Mouse (Mus musculus): ENCODE results near the gene Dhrs13.
A peak's percentile ranks its signal among the peaks of the same experiment; 100 is the strongest.
"Not testable (repeated sequence)": the region's sequence is repeated elsewhere in the genome, so short reads cannot be mapped to it uniquely, and the experiment has no call there.

The Dhrs13 gene

DNA sequence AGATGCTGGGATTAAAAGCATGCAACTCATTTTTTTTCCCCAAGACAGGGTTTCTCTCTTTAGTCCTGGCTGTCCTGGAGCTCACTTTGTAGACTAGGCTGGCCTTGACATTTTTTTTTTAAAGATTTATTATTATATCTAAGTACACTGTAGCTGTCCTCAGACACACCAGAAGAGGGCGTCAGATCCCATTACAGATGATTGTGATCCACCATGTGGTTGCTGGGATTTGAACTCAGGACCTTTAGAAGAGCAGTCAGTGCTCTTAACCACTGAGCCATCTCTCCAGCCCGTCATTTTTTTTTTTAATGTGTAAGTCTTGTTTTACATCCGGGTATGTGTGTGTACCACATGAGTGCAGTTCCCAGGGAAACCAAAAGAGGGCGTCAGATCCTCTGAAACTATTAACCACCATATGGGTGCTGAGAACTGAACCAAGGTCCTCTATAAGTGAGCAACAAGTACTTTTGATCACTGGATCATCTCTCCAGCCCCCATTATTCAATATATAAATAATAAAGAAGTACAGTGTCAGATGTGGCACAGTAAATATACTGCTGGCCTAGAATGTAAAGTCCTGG lies 10.3 kb downstream of the Dhrs13 start:
- not testable (repeated sequence) for DNase-seq (ENCODE audit: low spot score)

GRCm38 (mm10) chr11:78044758-78045251 lies 12.7 kb downstream of the Dhrs13 start:
- DNase-seq (ENCODE audit: low spot score), result peak; percentile 89

GRCm38 (mm10) chr11:78048637-78049036 lies 16.6 kb downstream of the Dhrs13 start:
- DNase-seq (ENCODE audit: low spot score), result not testable (repeated sequence)

DNA sequence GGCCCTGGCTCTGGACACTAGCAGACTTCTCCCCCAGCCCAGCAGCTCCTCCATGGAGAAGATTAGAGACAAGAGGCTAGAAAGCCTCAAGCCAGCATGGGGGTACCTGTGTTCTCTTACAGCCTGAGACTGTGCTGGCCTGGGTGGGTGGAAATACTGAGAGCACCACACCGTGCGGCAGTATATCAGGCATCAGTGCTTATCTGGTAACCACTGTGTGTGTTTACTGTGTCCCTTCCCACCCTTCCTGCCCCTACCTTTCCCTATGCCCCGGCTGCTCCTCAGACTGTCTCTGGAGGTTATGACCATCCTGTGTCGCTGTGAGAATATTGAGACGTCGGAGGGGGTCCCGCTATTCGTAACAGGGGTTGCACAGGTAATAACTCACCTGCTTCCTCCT lies 21.0 kb downstream of the Dhrs13 start:
- no peak for DNase-seq (ENCODE audit: low spot score)

DNA sequence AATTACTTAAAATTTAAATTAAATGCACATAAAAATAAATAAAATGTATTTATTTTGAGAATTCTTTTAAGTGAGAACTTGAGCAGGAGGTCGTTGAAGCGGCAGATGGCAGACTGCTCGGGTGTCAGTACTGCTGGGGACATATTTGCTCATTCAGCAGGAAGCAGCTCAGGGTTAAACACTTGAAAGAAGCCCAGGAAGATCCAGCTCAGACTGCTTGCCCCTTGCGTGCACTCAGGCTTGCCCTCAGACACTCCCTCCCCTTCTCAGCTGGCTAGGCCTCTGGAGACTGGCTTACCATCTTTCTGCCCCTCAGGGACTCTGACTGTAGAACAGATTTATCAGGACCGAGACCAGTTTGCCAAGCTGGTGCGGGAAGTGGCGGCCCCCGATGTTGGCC lies 24.9 kb downstream of the Dhrs13 start:
- DNase-seq (ENCODE audit: low spot score), result no peak

- DNase-seq (ENCODE audit: low spot score), result peak; percentile 97
These were observed 28.0 kb downstream of the Dhrs13 start for GRCm38 (mm10) chr11:78059833-78060757.

DNA sequence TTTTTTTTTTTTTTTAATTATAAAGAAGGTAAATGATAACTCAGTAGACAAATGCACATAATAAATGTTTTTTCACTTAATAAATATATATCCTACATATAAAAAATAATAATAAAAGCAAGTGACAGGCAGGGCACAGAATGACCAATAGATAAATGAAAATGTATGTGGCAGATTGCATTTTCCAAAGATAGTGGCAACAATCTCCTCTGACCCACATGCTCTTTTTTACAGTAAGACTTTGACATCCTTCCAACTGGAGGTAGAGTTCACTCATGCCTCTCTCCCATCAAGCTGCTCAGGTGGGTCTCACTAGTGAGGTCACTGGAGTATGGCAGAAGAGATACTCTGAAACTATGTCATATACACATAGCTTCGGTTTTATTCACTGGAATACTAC lies 30.5 kb downstream of the Dhrs13 start:
- DNase-seq (ENCODE audit: low spot score), result no peak

- no peak for DNase-seq (ENCODE audit: low spot score)
These were observed 33.8 kb downstream of the Dhrs13 start for GRCm38 (mm10) chr11:78065906-78066305.

- no peak for DNase-seq (ENCODE audit: low spot score)
These were observed 34.6 kb downstream of the Dhrs13 start for GRCm38 (mm10) chr11:78066641-78067040.

DNA sequence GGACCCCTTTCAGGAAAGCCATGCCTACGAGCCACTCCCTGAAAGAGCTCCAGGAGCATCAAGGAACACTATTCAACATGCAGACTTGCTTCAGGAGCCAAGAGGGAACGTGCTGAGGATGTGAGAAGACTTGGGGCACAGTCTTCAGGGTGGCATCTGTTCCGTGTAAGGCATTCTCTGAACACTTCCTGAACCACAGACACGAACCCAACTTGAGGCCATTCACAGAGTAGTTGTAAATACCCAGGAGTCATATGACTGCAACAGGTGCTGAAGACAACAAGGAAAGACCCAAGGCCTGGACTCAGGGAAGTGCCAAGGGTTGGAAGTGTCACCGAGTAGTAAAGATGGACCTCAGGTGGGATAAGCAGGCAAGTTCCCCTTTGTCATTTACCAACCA lies 35.5 kb downstream of the Dhrs13 start:
- no peak for DNase-seq (ENCODE audit: low spot score)

DNA sequence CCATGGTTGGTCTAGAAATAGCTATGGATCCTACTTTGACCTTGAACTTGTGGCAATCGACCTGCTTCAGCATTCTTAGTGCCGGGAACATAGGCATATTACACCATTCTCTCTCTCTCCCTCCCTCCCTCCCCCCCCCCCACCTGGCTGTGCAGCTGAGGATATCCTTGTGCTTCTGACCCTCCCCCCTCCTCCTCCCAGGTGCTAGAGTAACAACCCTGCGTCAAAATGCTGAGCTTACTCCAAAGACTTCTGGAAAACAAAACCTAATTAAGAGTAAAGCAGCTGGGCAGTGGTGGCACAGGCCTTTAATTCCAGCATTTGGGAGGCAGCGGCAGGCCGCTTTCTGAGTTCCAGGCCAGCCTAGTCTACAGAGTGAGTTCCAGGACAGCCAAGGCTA lies 37.0 kb downstream of the Dhrs13 start:
- DNase-seq (ENCODE audit: low spot score), result no peak

- DNase-seq (ENCODE audit: low spot score), result no peak
These were observed 37.6 kb downstream of the Dhrs13 start for GRCm38 (mm10) chr11:78069646-78070045.

- DNase-seq (ENCODE audit: low spot score), result no peak
These were observed 39.9 kb downstream of the Dhrs13 start for GRCm38 (mm10) chr11:78071938-78072337.

DNA sequence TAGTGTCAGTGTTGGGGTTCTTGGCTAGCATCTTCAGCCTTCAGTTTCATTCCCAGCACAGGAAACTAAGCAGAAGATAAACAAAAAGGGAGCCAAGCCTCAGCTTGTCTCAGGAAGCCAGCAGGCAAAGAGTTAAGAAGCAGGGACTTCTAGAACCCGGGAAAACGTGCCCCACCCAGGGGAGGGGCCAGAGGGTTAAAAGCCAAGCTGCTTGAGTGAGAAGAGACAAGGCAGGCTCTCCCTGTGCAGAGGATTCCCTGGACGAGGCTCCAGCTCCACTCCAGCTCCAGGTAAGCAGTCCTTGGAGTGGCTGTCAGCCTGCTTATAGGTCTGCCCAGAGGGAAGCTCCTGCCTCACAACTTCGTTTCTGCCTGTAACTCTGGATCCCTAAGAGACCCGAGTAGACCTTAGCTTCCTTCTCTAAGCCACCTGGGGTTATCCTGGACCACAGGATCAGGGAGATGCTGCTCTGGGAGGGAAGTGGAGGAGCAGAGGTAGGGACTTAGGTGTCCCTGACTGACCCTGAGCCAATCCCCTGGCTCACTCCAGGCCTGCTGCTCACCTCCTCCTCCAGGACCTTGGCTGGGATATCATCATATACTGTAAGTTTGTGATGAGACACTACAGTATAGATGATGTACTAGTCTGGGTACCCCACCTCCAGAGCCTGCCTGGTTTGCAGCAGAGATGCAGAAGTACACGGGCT lies 40.5 kb downstream of the Dhrs13 start:
- DNase-seq (ENCODE audit: low spot score), result no peak

- no peak for DNase-seq (ENCODE audit: low spot score)
These were observed 41.6 kb downstream of the Dhrs13 start for GRCm38 (mm10) chr11:78073577-78074276.

- DNase-seq (ENCODE audit: low spot score), result no peak
These were observed 42.2 kb downstream of the Dhrs13 start for GRCm38 (mm10) chr11:78074277-78074652.

DNA sequence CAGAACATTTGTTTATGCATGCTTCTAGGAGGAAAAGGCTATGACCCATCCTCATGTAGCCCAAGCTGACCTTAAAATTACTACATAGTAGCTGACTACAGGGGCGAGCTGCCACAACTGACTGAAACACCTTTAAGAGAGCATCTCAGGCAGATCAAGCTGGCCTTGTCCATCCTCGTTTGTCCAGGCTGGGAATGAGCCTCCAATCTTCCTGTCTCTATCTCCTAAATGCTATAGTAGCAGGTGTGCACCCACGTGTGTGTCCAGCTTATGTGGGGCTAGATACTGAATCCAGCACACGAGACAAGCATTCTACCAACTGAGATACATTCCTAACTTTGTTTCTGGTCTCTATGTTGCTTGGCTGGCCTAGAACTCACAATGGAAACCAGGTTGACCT lies 42.6 kb downstream of the Dhrs13 start:
- no peak for DNase-seq (ENCODE audit: low spot score)

GRCm38 (mm10) chr11:78079961-78080921 lies 48.2 kb downstream of the Dhrs13 start, which contains the start of gene Eral1:
Gene Eral1, minus strand, starts transcription at chr11:78080383.
- peak; percentile 86 for DNase-seq (ENCODE audit: low spot score)

- no peak for DNase-seq (ENCODE audit: low spot score)
These were observed 51.5 kb downstream of the Dhrs13 start for GRCm38 (mm10) chr11:78083595-78083994.

DNA sequence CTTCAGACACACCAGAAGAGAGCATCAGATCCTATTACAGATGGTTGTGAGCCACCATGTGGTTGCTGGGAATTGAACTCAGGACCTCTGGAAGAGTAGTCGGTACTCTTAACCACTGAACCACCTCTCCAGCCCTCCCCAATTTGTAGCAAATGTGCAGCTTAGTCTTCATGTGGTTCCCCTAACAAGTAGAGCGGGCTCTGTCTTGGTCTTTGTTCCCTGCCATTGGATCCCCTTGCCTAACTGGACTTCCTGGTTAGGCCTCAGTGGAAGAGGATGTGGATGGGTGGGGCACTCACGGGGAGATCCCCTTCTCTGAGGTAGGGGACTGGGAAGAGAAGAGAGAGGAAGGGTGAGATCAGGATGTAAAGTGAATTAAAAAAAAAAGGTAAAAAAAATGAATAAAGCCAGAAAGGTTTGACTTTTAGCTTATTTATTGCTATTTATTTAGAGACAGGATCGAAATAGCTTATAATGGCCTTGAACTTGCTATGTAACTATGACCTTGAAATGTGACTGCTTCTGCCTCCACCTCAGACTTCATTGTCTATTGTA lies 54.9 kb downstream of the Dhrs13 start:
- DNase-seq (ENCODE audit: low spot score), result no peak
